Mouse (Mus musculus) MEL-GATA-1-ER (cell line): ENCODE data around the gene Cops7b.

ENCODE experiments used
- DNase-seq: peaks from one replicate; pipeline ENCODE4 v3.0.0-alpha.2; 2012; ENCODE audit warnings: low read depth; ENCODE audit errors: extremely low read depth

The Cops7b gene

DNA sequence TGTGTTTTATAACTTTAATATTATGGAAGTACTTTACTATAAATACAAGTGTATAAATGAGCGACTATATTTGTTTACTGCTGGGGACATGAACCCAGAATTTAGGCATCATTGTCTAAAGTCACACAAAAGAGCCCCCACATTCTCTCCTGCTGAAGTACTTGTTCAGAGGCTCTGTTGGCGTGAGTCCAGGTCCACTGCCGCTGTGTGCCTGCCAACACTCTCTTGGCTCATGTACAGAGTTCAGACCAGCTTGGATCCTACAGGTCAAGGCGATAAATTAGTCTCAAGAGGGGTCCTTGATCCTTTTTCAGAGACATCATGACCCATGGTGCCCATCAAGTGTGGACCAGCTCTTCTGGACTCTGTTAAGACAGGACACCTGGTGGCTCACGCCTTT lies 74.4 kb downstream of the Cops7b start:
- DNase-seq: no peak
